Mouse (Mus musculus) hindbrain, embryonic 15.5 days (tissue): ENCODE data around the gene Slc30a10. TPM values are rescaled to one million over a fixed set of nuclear protein-coding genes. Genes with fewer than 3 reads are reported as not detected.
A peak's percentile ranks its signal among the peaks of the same experiment; 100 is the strongest.

ENCODE experiments used
- ATAC-seq: fragments of 200-750 bp; cut with Nextera tagmentation; 2 replicates; pipeline ENCODE4 v1.8.0; 2017; ENCODE audit warnings: low read depth, moderate number of reproducible peaks, moderate TSS enrichment; ENCODE audit not compliant: low FRiP score
- H3K27ac ChIP-seq: fragments of 300-500 bp; sonication (generic); replicated peaks from 2 replicates; pipeline ENCODE4 v1.5.1; 2015; ENCODE audit warnings: mild to moderate bottlenecking, inconsistent platforms
- H3K27me3 ChIP-seq: fragments of 300-500 bp; sonication (generic); 2 replicates; pipeline ENCODE4 v1.6.1; 2015; ENCODE audit warnings: control low read depth, inconsistent platforms
- H3K36me3 ChIP-seq: fragments of 300-500 bp; sonication (generic); 2 replicates; pipeline ENCODE4 v1.6.1; 2015; ENCODE audit warnings: control low read depth, inconsistent platforms
- H3K4me1 ChIP-seq: fragments of 300-500 bp; sonication (generic); replicated peaks from 2 replicates; pipeline ENCODE4 v1.6.1; 2015; ENCODE audit warnings: control low read depth, inconsistent platforms
- H3K4me2 ChIP-seq: fragments of 300-500 bp; sonication (generic); 2 replicates; pipeline ENCODE4 v1.6.1; 2015; ENCODE audit warnings: moderate library complexity, mild to moderate bottlenecking, inconsistent platforms
- H3K4me3 ChIP-seq: fragments of 300-500 bp; sonication (generic); 2 replicates; pipeline ENCODE4 v1.5.1; 2015; ENCODE audit warnings: mild to moderate bottlenecking, inconsistent platforms
- H3K9ac ChIP-seq: fragments of 300-500 bp; sonication (generic); 2 replicates; pipeline ENCODE4 v1.6.1; 2015; ENCODE audit warnings: inconsistent platforms
- H3K9me3 ChIP-seq: fragments of 300-500 bp; sonication (generic); 2 replicates; pipeline ENCODE4 v1.6.1; 2016; ENCODE audit warnings: control low read depth, inconsistent platforms
- WGBS: fragments of 180-500 bp; shearing (Covaris S2); methylation state at CpG from one replicate; pipeline ENCODE4 v1.1.7; 2015; 5-methylcytosine and 5-hydroxymethylcytosine counted together
- polyA plus RNA-seq: library from polyadenylated mRNA; unstranded; fragments of >200 nt; fragmentation: Nextera tagmentation; extraction: Ambion mirVana; gene quantifications from 2 replicates; pipeline ENCODE4 v1.2.1, GENCODE M21; 2015

Slc30a10 gene
- 7.1 and 8.7 TPM in 2 replicates for polyA plus RNA-seq

DNA sequence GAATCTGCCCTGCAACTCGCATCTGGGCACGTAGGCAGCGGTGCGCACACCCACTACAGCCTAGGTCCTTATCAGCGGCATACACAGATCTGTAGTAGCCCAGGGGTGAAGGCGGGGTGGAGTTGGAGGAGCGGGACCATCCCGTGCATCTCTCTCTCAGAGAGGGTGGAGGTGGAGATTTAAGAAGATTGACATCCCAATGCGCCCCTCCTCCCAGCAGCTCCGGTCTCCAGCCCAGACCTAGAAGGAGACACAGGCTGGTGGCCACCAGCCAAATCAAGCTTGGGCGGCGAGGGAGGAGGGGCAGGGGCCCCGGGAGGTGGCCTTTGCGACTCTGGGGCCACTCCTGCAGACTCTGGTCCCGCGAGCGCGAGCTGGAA, at the start of gene Slc30a10:
Slc30a10 (plus strand) TSS at position 274 of the 380 bp plus-strand sequence.
- Histone ChIP-seq H3K36me3 (no peaks in the 10 kb centered on the region), H3K9ac (peak within 1 kb of the TSS; percentile 78), H3K4me3 (peak within 1 kb of the TSS; percentile 57), H3K4me1 (peaks cover 25% of the 10 kb centered on the region), H3K9me3 (no peaks in the 10 kb centered on the region), H3K27me3 (no peaks in the 10 kb centered on the region), H3K4me2 (peak within 1 kb of the TSS; percentile 92), H3K27ac (peak within 1 kb of the TSS; percentile 67)
- WGBS: 2% methylated on average over 18 of the region's 18 CpGs
- ATAC-seq: peak; percentile 87

DNA sequence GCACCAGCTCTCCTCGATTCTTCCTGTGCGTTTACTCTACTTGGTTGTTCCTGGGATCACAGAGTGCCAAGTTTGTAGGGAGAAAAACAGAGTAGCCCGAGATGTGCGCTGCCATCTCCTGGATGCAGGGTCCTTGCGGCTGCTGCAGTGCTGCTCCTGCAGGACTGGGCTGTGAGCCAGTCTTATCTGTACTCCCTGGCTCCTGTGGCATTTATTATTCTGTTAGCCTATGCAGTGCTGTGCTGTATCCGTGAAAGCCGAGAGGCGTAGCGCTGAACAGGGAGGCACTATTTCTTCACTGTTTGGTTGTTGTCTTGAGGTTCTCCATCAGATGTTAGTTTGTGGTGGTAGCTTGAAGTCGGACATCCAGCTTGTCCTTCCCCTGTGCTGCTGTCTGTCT, 48.7 kb upstream of the Slc30a10 start:
- WGBS: 91% methylated on average over 10 of the region's 10 CpGs
- Histone ChIP-seq H3K36me3 (peaks cover 67% of the 10 kb centered on the region), H3K27me3 (no peaks in the 10 kb centered on the region), H3K27ac (no peak overlapping the region), H3K9ac (no peak overlapping the region), H3K4me1 (no peaks in the 10 kb centered on the region), H3K4me3 (no peak overlapping the region), H3K4me2 (no peak overlapping the region), H3K9me3 (no peaks in the 10 kb centered on the region)
- ATAC-seq: no peak

DNA sequence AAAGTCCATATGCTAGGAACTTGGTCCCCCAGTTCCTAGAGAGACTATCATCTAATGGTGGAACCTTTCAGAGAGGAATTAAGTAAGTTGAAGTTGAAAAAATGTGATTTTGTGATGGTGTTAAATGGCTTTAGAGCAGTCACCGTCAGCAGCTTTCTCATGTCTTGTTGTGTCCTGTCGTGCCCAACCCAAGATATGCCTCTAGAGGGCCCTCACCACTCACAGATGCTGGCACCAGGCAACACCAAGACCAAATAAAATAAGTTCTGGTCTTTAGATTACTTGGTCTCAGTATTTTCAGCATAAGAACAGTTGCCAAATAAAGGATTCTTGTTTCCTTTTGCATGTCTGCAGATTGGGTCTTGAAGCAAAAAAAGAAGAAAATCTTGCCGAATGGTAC, 44.8 kb upstream of the Slc30a10 start:
- no peaks in the 10 kb centered on the region for H3K27me3 ChIP-seq
- 78% methylated on average over 3 of the region's 3 CpGs for WGBS
- H3K4me2 ChIP-seq: no peak overlapping the region
- peaks cover 76% of the 10 kb centered on the region for H3K36me3 ChIP-seq
- no peak overlapping the region for H3K4me3 ChIP-seq
- no peaks in the 10 kb centered on the region for H3K9me3 ChIP-seq
- H3K9ac ChIP-seq: no peak overlapping the region
- no peaks in the 10 kb centered on the region for H3K4me1 ChIP-seq
- no peak overlapping the region for H3K27ac ChIP-seq
- no peak for ATAC-seq

DNA sequence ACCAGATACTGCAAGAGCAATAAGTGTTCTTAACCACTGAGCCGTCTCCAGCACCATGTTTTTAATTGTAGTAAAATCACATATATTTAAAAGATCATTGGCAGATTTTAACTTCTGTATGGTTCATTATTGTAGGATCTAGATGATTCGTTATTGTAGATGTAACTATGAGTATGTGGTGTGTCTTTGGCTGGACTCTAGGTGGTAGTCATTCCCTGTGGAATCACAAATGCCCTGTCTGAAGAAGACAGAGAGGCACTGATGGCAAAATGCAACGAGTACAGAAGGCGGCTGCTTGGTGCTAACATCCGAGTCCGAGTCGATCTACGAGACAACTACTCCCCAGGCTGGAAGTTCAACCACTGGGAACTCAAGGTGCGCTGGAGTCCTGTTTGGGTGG, 36.6 kb upstream of the Slc30a10 start:
- Histone ChIP-seq H3K9ac (no peak overlapping the region), H3K36me3 (peaks cover 74% of the 10 kb centered on the region), H3K9me3 (no peaks in the 10 kb centered on the region), H3K27me3 (no peaks in the 10 kb centered on the region), H3K4me3 (no peak overlapping the region), H3K27ac (no peak overlapping the region), H3K4me2 (no peak overlapping the region), H3K4me1 (no peaks in the 10 kb centered on the region)
- no peak for ATAC-seq
- WGBS: 89% methylated on average over 9 of the region's 9 CpGs

DNA sequence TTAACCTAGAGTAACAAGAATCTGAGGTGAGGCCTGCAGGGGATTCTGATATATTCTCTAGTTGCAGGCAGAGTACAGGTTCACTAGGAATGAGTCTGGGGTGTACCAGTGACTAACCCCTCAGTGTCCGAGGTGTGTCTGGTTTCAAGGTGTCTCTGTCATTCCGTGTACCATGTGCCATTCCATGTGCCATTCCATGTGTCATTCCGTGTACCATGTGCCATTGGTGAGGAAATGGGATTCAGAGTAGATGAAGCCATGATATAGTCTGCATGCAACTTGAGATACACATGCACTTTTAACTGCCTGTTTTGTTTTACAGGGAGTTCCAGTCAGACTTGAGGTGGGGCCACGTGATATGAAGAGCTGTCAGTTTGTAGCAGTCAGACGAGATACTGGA, 34.8 kb upstream of the Slc30a10 start:
- no peak overlapping the region for H3K4me3 ChIP-seq
- 95% methylated on average over 5 of the region's 5 CpGs for WGBS

DNA sequence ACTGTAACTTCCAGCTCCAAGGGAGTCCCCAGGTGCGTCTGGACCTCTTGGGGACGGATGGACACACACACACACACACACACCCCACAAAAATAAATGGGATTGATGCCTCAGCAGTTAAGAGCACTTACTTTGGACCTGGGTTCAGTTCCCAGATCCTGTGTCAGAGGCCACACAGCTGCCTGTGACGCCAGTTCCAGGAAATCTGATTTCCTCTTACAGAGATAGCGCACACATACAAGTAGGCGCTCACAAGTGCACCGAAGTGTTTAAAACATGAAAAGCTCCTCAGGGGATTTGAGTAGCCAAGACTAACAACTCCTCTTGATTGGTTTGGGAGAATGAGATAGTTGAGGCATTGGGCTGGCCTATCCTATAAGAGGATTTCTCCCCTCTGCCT, 33.9 kb upstream of the Slc30a10 start:
- no peak overlapping the region for H3K4me2 ChIP-seq
- ATAC-seq: no peak
- no peaks in the 10 kb centered on the region for H3K9me3 ChIP-seq
- WGBS: 96% methylated on average over 6 of the region's 6 CpGs
- peaks cover 70% of the 10 kb centered on the region for H3K36me3 ChIP-seq
- no peak overlapping the region for H3K9ac ChIP-seq
- H3K27me3 ChIP-seq: no peaks in the 10 kb centered on the region
- H3K4me1 ChIP-seq: no peaks in the 10 kb centered on the region
- H3K4me3 ChIP-seq: no peak overlapping the region
- H3K27ac ChIP-seq: no peak overlapping the region

More for the DNA sequence above, 34.8 kb upstream of the Slc30a10 start:
- H3K36me3 ChIP-seq: peaks cover 71% of the 10 kb centered on the region
- H3K27ac ChIP-seq: no peak overlapping the region
- no peak overlapping the region for H3K4me2 ChIP-seq
- H3K9me3 ChIP-seq: no peaks in the 10 kb centered on the region
- no peak for ATAC-seq
- H3K27me3 ChIP-seq: no peaks in the 10 kb centered on the region
- H3K4me1 ChIP-seq: no peaks in the 10 kb centered on the region
- H3K9ac ChIP-seq: no peak overlapping the region

DNA sequence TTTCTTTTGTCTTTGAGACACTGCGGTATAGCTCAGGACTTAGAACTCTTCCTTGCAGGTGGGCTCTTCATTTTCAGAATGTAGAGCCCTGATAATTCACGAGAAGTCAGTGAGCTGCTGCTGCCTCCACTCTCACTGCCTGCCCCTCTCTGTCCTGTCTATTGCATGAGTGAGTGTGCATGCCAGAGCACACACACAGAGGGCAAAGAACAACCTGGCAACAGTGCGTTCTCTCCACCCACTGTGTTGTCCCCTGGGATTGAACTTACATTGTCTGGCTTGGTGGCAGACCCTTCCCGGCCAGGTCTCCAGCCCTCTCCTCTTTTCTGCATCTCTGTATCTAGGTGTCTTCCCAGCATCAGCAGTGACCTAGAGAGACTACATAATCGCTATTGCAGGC, 28.1 kb upstream of the Slc30a10 start:
- H3K4me2 ChIP-seq: no peak overlapping the region
- ATAC-seq: no peak
- no peak overlapping the region for H3K9ac ChIP-seq
- no peaks in the 10 kb centered on the region for H3K4me1 ChIP-seq
- peaks cover 54% of the 10 kb centered on the region for H3K36me3 ChIP-seq
- WGBS: 92% methylated on average over 5 of the region's 5 CpGs
- H3K27ac ChIP-seq: no peak overlapping the region
- no peaks in the 10 kb centered on the region for H3K27me3 ChIP-seq
- H3K9me3 ChIP-seq: no peaks in the 10 kb centered on the region
- H3K4me3 ChIP-seq: no peak overlapping the region

DNA sequence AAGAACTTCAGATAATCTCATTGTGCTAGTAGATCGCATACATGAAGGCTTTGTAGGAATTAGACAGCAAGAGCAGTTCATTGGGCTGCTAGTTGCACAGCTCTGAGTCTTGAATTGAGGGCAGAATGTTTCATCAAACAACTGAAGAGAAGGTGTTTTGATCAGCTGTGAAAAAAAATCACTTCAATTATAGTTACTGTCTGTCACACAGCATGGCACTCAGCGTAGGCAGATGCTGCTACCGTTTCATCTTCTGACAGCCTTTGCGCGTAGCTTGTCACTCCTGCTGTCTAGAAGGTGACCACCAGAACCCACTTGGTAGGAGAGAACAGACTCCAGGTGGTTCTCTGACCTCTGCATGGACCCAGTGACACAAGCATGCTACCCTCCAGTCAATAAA, 24.2 kb upstream of the Slc30a10 start:
- 79% methylated on average over 5 of the region's 5 CpGs for WGBS

DNA sequence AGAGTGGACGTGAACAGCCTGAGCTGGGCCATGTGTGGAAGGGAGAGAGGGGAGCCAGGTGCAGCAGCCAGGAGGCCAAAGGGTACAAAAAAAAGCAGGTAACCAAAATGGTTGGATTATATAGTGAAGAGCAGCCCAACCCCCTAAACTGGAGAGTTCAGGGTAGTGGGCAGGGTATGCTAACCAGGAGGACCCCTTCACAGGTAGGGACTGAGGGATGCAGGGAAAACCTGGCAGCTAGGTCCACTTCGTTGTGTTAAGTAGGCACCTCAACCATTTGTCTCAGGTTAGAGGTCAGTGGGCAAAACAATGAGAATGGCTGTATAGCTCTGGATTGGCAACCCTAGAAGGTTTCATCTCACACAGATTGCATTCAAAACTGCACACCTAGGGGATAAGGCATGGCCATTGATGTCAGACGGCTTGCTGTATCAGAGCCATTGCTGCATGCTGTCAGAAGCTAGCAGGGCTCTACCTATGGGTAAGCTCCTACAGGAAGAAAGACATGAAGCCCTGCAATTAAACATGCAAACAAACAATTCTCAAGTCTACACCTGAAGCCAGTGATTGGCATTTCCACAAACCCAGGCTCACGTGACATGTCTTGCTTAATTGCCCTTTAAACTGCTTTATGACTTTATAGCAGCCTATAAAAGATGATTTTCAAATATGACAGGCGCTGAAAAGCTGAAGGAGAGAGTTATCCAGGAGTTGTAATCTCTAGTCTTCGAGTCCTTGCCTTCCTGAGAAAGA, 23.2 kb upstream of the Slc30a10 start:
- Histone ChIP-seq H3K4me3 (no peak overlapping the region), H3K9me3 (no peaks in the 10 kb centered on the region), H3K4me2 (no peak overlapping the region), H3K36me3 (peaks cover 28% of the 10 kb centered on the region), H3K27me3 (no peaks in the 10 kb centered on the region; the same call in 1 of the 2 replicates), H3K27ac (no peak overlapping the region), H3K9ac (no peak overlapping the region), H3K4me1 (no peaks in the 10 kb centered on the region)
- WGBS: 87% methylated on average over 6 of the region's 6 CpGs
- ATAC-seq: no peak

More for the DNA sequence above, 24.2 kb upstream of the Slc30a10 start:
- Histone ChIP-seq H3K4me2 (no peak overlapping the region), H3K27me3 (no peaks in the 10 kb centered on the region; the same call in 1 of the 2 replicates), H3K9me3 (no peaks in the 10 kb centered on the region), H3K4me3 (no peak overlapping the region), H3K36me3 (peaks cover 30% of the 10 kb centered on the region), H3K4me1 (no peaks in the 10 kb centered on the region), H3K9ac (no peak overlapping the region), H3K27ac (no peak overlapping the region)
- ATAC-seq: no peak

DNA sequence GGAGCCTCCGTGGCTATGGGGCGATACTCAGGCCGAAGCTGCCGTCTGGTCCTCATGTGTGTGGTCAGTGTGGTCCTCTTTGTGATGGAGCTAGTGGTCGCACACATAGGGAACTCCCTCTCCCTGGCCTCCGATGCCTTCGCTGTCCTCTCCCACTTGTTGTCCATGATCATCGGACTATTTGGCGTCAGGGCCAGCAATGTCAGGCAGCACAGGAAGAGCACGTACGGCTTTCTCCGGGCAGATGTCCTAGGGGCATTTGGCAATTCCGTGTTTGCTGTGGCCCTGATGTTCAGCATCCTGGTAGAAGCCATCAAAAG, 22.7 kb upstream of the Slc30a10 start:
- Histone ChIP-seq H3K36me3 (peaks cover 22% of the 10 kb centered on the region), H3K4me3 (no peak overlapping the region), H3K9ac (no peak overlapping the region), H3K27ac (no peak overlapping the region), H3K9me3 (no peaks in the 10 kb centered on the region), H3K4me2 (no peak overlapping the region), H3K4me1 (peaks cover 2% of the 10 kb centered on the region), H3K27me3 (no peaks in the 10 kb centered on the region; the same call in 1 of the 2 replicates)
- WGBS: 89% methylated on average over 13 of the region's 13 CpGs
- no peak for ATAC-seq

DNA sequence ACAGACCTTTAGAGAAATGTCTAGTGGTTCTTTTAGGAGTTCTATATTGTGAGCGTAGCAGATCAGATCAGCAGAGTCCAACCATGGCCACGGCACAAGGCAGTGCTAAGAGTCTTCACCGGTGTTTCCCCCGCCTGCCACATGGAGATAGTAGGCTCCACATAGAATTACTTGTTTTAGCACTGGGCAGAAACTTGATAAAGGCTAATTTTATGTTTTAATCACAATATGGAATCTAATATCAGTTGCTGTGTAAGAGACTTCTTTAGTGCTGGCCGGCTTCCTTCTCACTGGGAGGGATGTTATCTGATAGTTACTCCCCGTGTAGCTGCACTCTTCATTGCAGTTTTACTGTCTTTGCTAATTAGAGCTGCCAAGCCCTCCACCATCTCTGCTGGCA, 21.5 kb upstream of the Slc30a10 start:
- Histone ChIP-seq H3K27me3 (no peaks in the 10 kb centered on the region; the same call in 1 of the 2 replicates), H3K9ac (no peak overlapping the region)
- WGBS: 85% methylated on average over 6 of the region's 6 CpGs

DNA sequence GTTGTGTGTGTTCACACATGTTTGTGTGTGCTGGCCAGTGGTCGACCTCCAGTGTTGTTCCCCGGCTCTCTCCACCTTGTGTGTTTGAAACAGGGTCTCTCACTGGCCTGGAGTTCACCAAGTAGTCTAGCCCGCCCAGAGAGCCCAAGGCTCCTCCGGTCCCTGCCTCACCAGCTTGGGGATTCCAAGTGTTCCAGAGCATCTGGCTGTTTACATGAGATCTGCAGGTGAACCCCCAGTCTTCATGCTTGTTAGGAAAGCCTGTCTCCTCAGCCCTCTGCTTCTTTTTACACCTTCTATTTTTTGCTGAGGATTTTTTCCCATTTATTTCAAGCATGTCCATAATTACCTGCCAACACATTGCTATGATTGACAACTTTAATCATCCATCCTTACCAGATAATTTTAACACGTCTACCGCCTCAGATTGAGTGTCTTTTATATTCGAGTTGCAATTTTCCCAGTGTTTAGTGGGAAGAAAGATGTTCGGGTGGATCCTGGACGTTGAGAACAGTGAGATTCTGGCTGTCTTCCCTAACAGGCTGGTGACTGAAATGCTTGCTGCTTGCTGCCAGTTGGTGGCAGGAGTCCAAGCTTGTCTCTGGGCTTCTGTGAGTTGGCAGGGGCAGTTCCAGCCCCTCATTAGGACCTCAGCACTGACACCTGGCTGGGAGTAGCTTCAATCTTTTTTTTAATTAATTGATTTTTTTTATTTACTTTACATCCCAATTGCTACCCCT, 15.6 kb upstream of the Slc30a10 start:
- no peaks in the 10 kb centered on the region for H3K36me3 ChIP-seq
- H3K9ac ChIP-seq: no peak overlapping the region
- H3K4me3 ChIP-seq: no peak overlapping the region
- ATAC-seq: peak; percentile 64
- H3K9me3 ChIP-seq: no peaks in the 10 kb centered on the region
- no peak overlapping the region for H3K4me2 ChIP-seq
- no peaks in the 10 kb centered on the region; the same call in 1 of the 2 replicates for H3K27me3 ChIP-seq
- H3K4me1 ChIP-seq: peaks cover 18% of the 10 kb centered on the region
- WGBS: 52% methylated on average over 9 of the region's 9 CpGs
- H3K27ac ChIP-seq: peak overlapping the region; percentile 73

More for the DNA sequence above, 21.5 kb upstream of the Slc30a10 start:
- Histone ChIP-seq H3K4me1 (peaks cover 8% of the 10 kb centered on the region), H3K36me3 (peaks cover 14% of the 10 kb centered on the region), H3K9me3 (no peaks in the 10 kb centered on the region), H3K27ac (no peak overlapping the region), H3K4me2 (no peak overlapping the region), H3K4me3 (no peak overlapping the region)
- ATAC-seq: no peak
